Mouse (Mus musculus) heart, postnatal 0 days (tissue): Measurements from ENCODE around the gene Dnajb1. TPM values are rescaled to one million over a fixed set of nuclear protein-coding genes. Genes with fewer than 3 reads are reported as not detected.

Experiments used
- ATAC-seq: fragments of 200-750 bp; cut with Nextera tagmentation; 2 replicates; pipeline ENCODE4 v1.8.0; 2017; ENCODE audit warnings: low read depth, moderate number of reproducible peaks, moderate library complexity; ENCODE audit not compliant: insufficient read depth
- DNase-seq: peaks from one replicate; pipeline ENCODE4 v3.0.0-alpha.2; 2016; ENCODE audit warnings: low spot score
- H3K27ac ChIP-seq: fragments of 300-500 bp; sonication (generic); 2 replicates; pipeline ENCODE4 v1.5.1; 2014; ENCODE audit warnings: low read depth, mild to moderate bottlenecking
- H3K27me3 ChIP-seq: fragments of 300-500 bp; sonication (generic); 2 replicates; pipeline ENCODE4 v1.6.1; 2014; ENCODE audit warnings: low read length, mixed read lengths; ENCODE audit not compliant: control insufficient read depth, insufficient read depth
- H3K36me3 ChIP-seq: fragments of 300-500 bp; sonication (generic); replicated peaks from 2 replicates; pipeline ENCODE4 v1.6.1; 2014; ENCODE audit warnings: low read length, mixed read lengths; ENCODE audit not compliant: control insufficient read depth, insufficient read depth
- H3K4me1 ChIP-seq: fragments of 300-500 bp; sonication (generic); 2 replicates; pipeline ENCODE4 v1.6.1; 2014; ENCODE audit warnings: antibody characterized with exemption; ENCODE audit not compliant: control insufficient read depth, insufficient read depth
- H3K4me2 ChIP-seq: fragments of 300-500 bp; sonication (generic); 2 replicates; pipeline ENCODE4 v1.6.1; 2014; ENCODE audit warnings: low read depth, mild to moderate bottlenecking, low read length, moderate library complexity
- H3K4me3 ChIP-seq: fragments of 300-500 bp; sonication (generic); 2 replicates; pipeline ENCODE4 v1.5.1; 2014; ENCODE audit warnings: low read depth, low read length
- H3K9ac ChIP-seq: fragments of 300-500 bp; sonication (generic); replicated peaks from 2 replicates; pipeline ENCODE4 v1.6.1; 2014; ENCODE audit warnings: low read depth, low read length, mixed read lengths
- H3K9me3 ChIP-seq: fragments of 300-500 bp; sonication (generic); replicated peaks from 2 replicates; pipeline ENCODE4 v1.6.1; 2016; ENCODE audit warnings: low read length; ENCODE audit not compliant: control insufficient read depth
- CTCF ChIP-seq: IDR thresholded peaks from 2 replicates; pipeline ENCODE4 v1.5.1; 2016; ENCODE audit warnings: antibody characterized with exemption, control low read depth, low read depth
- EP300 ChIP-seq: IDR thresholded peaks from 2 replicates; pipeline ENCODE4 v1.6.1; 2016; ENCODE audit warnings: antibody characterized with exemption, low read depth
- WGBS: fragments of 180-500 bp; shearing (Covaris S2); extraction: QIAGEN DNeasy Blood & Tissue Kit; methylation state at CpG from one replicate; pipeline ENCODE4 v1.1.7; 2014; 5-methylcytosine and 5-hydroxymethylcytosine counted together
- polyA plus RNA-seq: library from polyadenylated mRNA; unstranded; fragments of >200 nt; fragmentation: Nextera tagmentation; extraction: Ambion mirVana; gene quantifications from 2 replicates; pipeline ENCODE4 v1.2.1, GENCODE M21; 2015
- total RNA-seq: library from RNA; depleted of rRNA; stranded (reverse); fragments of >200 nt; gene quantifications from 2 replicates; pipeline ENCODE4 v1.2.3, GENCODE M21; 2014; ENCODE audit warnings: low replicate concordance; rRNA removed

Dnajb1 gene
- total and polyA plus RNA-seq, 2 experiments from 2014 or later = 17.6 to 26.7 TPM

- H3K27me3 ChIP-seq = no peaks in the 10 kb centered on the region
- no peak overlapping the region for H3K4me3 ChIP-seq
- no peaks in the 10 kb centered on the region for H3K9me3 ChIP-seq
- peaks cover 4% of the 10 kb centered on the region; the same call in 1 of the 2 replicates for H3K36me3 ChIP-seq
- no peak overlapping the region for H3K9ac ChIP-seq
- H3K4me1 ChIP-seq = peaks cover 15% of the 10 kb centered on the region
- DNase-seq = no peak
- 89% methylated on average over 6 of the region's 6 CpGs for WGBS
- TF ChIP-seq EP300 (no peak), CTCF (no peak)
- ATAC-seq = no peak
- H3K27ac ChIP-seq = no peak overlapping the region
- H3K4me2 ChIP-seq = no peak overlapping the region
These were observed 46.7 kb downstream of the Dnajb1 start for GRCm38 (mm10) chr8:83654725-83655124.

- Histone ChIP-seq H3K27ac (no peak overlapping the region), H3K9me3 (no peaks in the 10 kb centered on the region), H3K27me3 (no peaks in the 10 kb centered on the region), H3K4me2 (no peak overlapping the region), H3K4me3 (no peak overlapping the region), H3K9ac (no peak overlapping the region), H3K36me3 (peaks cover 4% of the 10 kb centered on the region; the same call in 1 of the 2 replicates), H3K4me1 (peaks cover 21% of the 10 kb centered on the region)
- ATAC-seq = no peak
- TF ChIP-seq EP300 (no peak), CTCF (no peak)
- WGBS = 91% methylated on average over 9 of the region's 9 CpGs
- no peak for DNase-seq
These were observed 48.0 kb downstream of the Dnajb1 start for GRCm38 (mm10) chr8:83656043-83656442.

DNA sequence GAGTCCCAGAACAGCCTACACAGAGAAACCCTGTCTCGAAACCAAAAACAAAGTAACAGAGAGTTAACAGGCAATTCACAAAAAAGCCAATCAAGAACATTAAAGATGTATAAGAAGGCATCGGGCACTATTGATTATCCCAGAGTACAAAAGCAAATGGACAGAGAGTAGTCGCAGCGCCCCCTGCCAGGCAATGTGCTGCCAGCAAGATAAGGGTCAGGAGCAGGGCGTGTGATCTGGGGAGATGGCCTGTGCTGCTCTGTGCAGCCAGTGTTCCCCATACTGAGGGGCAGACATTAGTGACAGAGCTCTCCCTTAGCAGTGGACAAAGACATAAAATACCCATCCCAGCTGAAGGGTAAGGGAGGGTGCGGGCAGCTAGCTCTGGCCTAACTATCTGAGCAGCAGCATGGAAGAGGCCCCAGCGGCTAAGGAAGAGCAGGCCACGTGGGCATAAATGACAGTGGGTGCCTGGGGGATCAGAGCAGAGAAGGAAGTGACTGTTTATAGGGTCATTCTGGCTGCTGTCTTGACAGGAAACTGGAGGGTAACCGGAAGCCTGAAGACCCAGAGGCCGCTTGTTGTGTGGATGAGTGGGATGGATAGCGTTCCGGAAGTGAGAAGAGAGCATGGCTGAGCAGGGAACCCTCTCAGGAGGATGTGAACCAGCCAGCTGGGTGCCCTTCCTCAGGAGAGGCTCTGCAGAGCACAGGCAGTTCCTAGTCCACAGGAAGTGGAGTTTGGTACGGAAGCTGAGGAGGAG, 48.7 kb downstream of the Dnajb1 start:
- H3K4me1 ChIP-seq = peaks cover 25% of the 10 kb centered on the region
- H3K4me2 ChIP-seq = no peak overlapping the region
- H3K27me3 ChIP-seq = no peaks in the 10 kb centered on the region
- WGBS = 60% methylated on average over 13 of the region's 13 CpGs
- no peak overlapping the region for H3K9ac ChIP-seq
- H3K27ac ChIP-seq = 0 out of 2 replicates have a peak overlapping the region, but pooled peaks have one; percentile 3
- H3K4me3 ChIP-seq = no peak overlapping the region
- TF ChIP-seq CTCF = no peak
- TF ChIP-seq EP300 = no peak
- ATAC-seq (no peak), DNase-seq (peak; percentile 23)
- H3K9me3 ChIP-seq = no peaks in the 10 kb centered on the region
- H3K36me3 ChIP-seq = peaks cover 4% of the 10 kb centered on the region; the same call in 1 of the 2 replicates

DNA sequence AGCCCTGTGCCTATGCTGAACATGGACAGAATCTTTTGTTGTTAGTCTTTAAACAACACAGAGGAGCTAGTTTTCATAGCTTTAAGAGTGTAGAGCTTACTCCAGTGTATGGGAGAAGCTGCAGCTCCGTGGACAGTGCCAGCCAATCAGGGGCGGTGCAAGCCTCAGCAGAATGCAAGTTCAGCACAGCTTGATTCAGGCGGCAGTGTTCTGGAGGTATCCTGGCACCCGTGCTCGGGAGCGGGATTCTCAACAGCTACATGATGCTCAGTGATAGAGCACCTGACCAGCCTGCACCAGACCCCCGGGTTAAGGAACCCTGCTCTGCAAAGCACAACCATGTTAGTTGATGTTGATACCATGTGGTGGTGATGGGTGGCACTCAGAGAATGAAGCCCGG, 52.6 kb downstream of the Dnajb1 start:
- no peak overlapping the region for H3K27ac ChIP-seq
- no peak overlapping the region for H3K4me3 ChIP-seq

GRCm38 (mm10) chr8:83660995-83661680, 53.1 kb downstream of the Dnajb1 start:
- Histone ChIP-seq H3K27ac (peak overlapping the region; percentile 37; the same call in 1 of the 2 replicates), H3K4me3 (no peak overlapping the region; the same call in 1 of the 2 replicates), H3K9ac (peak overlapping the region; percentile 12; the same call in 1 of the 2 replicates), H3K9me3 (no peaks in the 10 kb centered on the region), H3K4me2 (peak overlapping the region; percentile 41), H3K4me1 (peaks cover 22% of the 10 kb centered on the region), H3K36me3 (peaks cover 7% of the 10 kb centered on the region), H3K27me3 (no peaks in the 10 kb centered on the region)
- ATAC-seq (no peak; the same call in 1 of the 2 replicates), DNase-seq (no peak)
- TF ChIP-seq CTCF (no peak), EP300 (no peak)
- WGBS = 20% methylated on average over 22 of the region's 22 CpGs

More for the DNA sequence above, 52.6 kb downstream of the Dnajb1 start:
- peaks cover 7% of the 10 kb centered on the region for H3K36me3 ChIP-seq
- no peak overlapping the region for H3K9ac ChIP-seq
- H3K9me3 ChIP-seq = no peaks in the 10 kb centered on the region
- no peak for DNase-seq
- peaks cover 22% of the 10 kb centered on the region for H3K4me1 ChIP-seq
- 0 out of 2 replicates have a peak overlapping the region, but pooled peaks have one; percentile 41 for H3K4me2 ChIP-seq
- H3K27me3 ChIP-seq = no peaks in the 10 kb centered on the region
- no peak for ATAC-seq
- 17% methylated on average over 8 of the region's 8 CpGs for WGBS
- TF ChIP-seq EP300 (no peak), CTCF (no peak)

Other genes with a start within 250 kb of the Dnajb1 start
- not detected in 2 replicates for gene Clgn, start 218.3 kb upstream of the Dnajb1 start, total RNA-seq
- gene Clgn, start 218.3 kb upstream of the Dnajb1 start, polyA plus RNA-seq = not detected in 2 replicates
- gene Scoc, start 149.8 kb upstream of the Dnajb1 start, total RNA-seq = 18.3 and 39.8 TPM in 2 replicates
- 65.8 and 78.6 TPM in 2 replicates for gene Scoc, start 149.8 kb upstream of the Dnajb1 start, polyA plus RNA-seq
- not detected in 2 replicates for gene Olfr370, start 72.4 kb upstream of the Dnajb1 start, total RNA-seq
- not detected in 2 replicates for gene Olfr370, start 72.4 kb upstream of the Dnajb1 start, polyA plus RNA-seq
- gene Ndufb7, start 41.5 kb upstream of the Dnajb1 start, total RNA-seq = 431 and 682 TPM in 2 replicates
- gene Ndufb7, start 41.5 kb upstream of the Dnajb1 start, polyA plus RNA-seq = 1,145 and 1,161 TPM in 2 replicates
- 253 and 327 TPM in 2 replicates for gene Tecr, start 222 bp upstream of the Dnajb1 start, total RNA-seq
- gene Tecr, start 222 bp upstream of the Dnajb1 start, polyA plus RNA-seq = 380 and 391 TPM in 2 replicates
- 82.2 and 82.6 TPM in 2 replicates for gene Gipc1, start 44.5 kb downstream of the Dnajb1 start, total RNA-seq
- gene Gipc1, start 44.5 kb downstream of the Dnajb1 start, polyA plus RNA-seq = 101 and 102 TPM in 2 replicates
- gene Ptger1, start 58.5 kb downstream of the Dnajb1 start, total RNA-seq = 0.15 TPM in 1 of 2 replicates, not detected in the other
- gene Ptger1, start 58.5 kb downstream of the Dnajb1 start, polyA plus RNA-seq = 0.20 and 0.32 TPM in 2 replicates
- gene Pkn1, start 91.0 kb downstream of the Dnajb1 start, total RNA-seq = 44.2 and 57.4 TPM in 2 replicates
- 13.0 and 14.2 TPM in 2 replicates for gene Pkn1, start 91.0 kb downstream of the Dnajb1 start, polyA plus RNA-seq
- 92.5 and 95.7 TPM in 2 replicates for gene Ddx39, start 107.0 kb downstream of the Dnajb1 start, total RNA-seq
- gene Ddx39, start 107.0 kb downstream of the Dnajb1 start, polyA plus RNA-seq = 75.5 and 79.3 TPM in 2 replicates
- 46.4 and 51.2 TPM in 2 replicates for gene Adgre5, start 133.1 kb downstream of the Dnajb1 start, total RNA-seq
- gene Adgre5, start 133.1 kb downstream of the Dnajb1 start, polyA plus RNA-seq = 35.3 and 35.8 TPM in 2 replicates